13 mouse cellular contexts compared by ENCODE assay signal in genomic region chr11:32398446-32398845, GRCm38 (mm10). TPM values are rescaled to one million over a fixed set of nuclear protein-coding genes. Genes with fewer than 3 reads are reported as not detected.
DNase-seq lines count a peak whose midpoint lies in the region; ATAC-seq lines count a peak whose summit lies in the region.
"Had no signal": no experiment of that assay in that cellular context is flagged by ENCODE, and none has a peak within 500 bp of the region (broad histone marks: within the 10 kb centered on the region; RNA-seq: fewer than 3 reads in every experiment).

No protein-coding gene starts in this region.

- no peaks in the 10 kb centered on the region for H3K4me1 ChIP-seq in midbrain, embryonic 12.5 days
- H3K4me1 ChIP-seq in midbrain, embryonic 10.5 days: 0 out of 2 replicates have a peak, but pooled peaks cover 3% of the 10 kb centered on the region
- H3K4me1 ChIP-seq in heart, embryonic 16.5 days (ENCODE audit: control insufficient read depth, insufficient read depth, low read length): peaks cover 9% of the 10 kb centered on the region
- H3K4me1 ChIP-seq in stomach, embryonic 16.5 days (ENCODE audit: control insufficient read depth, insufficient read depth, low read length): peaks cover 10% of the 10 kb centered on the region; the same call in 1 of the 2 replicates
- H3K4me1 ChIP-seq in liver, embryonic 11.5 days (replicated peaks; ENCODE audit: control insufficient read depth, insufficient read depth, low read length): no peaks in the 10 kb centered on the region
- H3K4me1 ChIP-seq: liver, embryonic 15.5 days had no signal

- WGBS in midbrain, embryonic 12.5 days: 79% methylated on average over 2 of the region's 2 CpGs
- 75% methylated on average over 2 of the region's 2 CpGs for WGBS in midbrain, embryonic 10.5 days
- 33% methylated on average over 2 of the region's 2 CpGs for WGBS in heart, embryonic 16.5 days
- 63% methylated on average over 2 of the region's 2 CpGs for WGBS in stomach, embryonic 16.5 days
- 75% methylated on average over 2 of the region's 2 CpGs for WGBS in liver, embryonic 11.5 days

- DNase-seq in midbrain, embryonic 10.5 days (ENCODE audit: low spot score): no peak
- DNase-seq in gastrocnemius, adult 8-10 months (ENCODE audit: low spot score in 2 of 2): peak; percentile 12 to 29
- no peak for DNase-seq in liver
- DNase-seq in liver, embryonic 11.5 days (ENCODE audit: low spot score): no peak
- no peak for DNase-seq in adrenal gland, adult 2 months
- DNase-seq: adrenal gland, adult 8-10 months; cerebellum, adult 8-10 months; right cerebral cortex, adult 18-20 months had no signal

- H3K9ac ChIP-seq in midbrain, embryonic 12.5 days (replicated peaks): 0 out of 2 replicates have a peak overlapping the region, but pooled peaks have one; percentile 1
- H3K9ac ChIP-seq in heart, embryonic 16.5 days (ENCODE audit: low read length): no peak overlapping the region
- 0 out of 2 replicates have a peak overlapping the region, but pooled peaks have one; percentile 28 for H3K9ac ChIP-seq in stomach, embryonic 16.5 days (ENCODE audit: low read length)
- no peak overlapping the region for H3K9ac ChIP-seq in liver, embryonic 11.5 days (ENCODE audit: low read depth, low read length)
- H3K9ac ChIP-seq: liver, embryonic 15.5 days had no signal

- no peak overlapping the region for H3K27ac ChIP-seq in midbrain, embryonic 12.5 days (replicated peaks)
- H3K27ac ChIP-seq in midbrain, embryonic 10.5 days (replicated peaks): no peak overlapping the region
- H3K27ac ChIP-seq in heart, embryonic 16.5 days (ENCODE audit: low read length): peak overlapping the region; percentile 26; the same call in 1 of the 2 replicates
- peak overlapping the region; percentile 40; the same call in 1 of the 2 replicates for H3K27ac ChIP-seq in stomach, embryonic 16.5 days (ENCODE audit: low read length)
- no peak overlapping the region for H3K27ac ChIP-seq in liver, embryonic 11.5 days (ENCODE audit: low read depth, low read length)
- H3K27ac ChIP-seq: liver, embryonic 15.5 days had no signal

- ATAC-seq in midbrain, embryonic 12.5 days (ENCODE audit: low FRiP score, low read depth): no peak
- ATAC-seq in heart, embryonic 16.5 days (replicated peaks; ENCODE audit: extremely low read depth, insufficient read depth, low FRiP score): no peak
- ATAC-seq in stomach, embryonic 16.5 days (ENCODE audit: insufficient read depth, low FRiP score): no peak
- ATAC-seq in liver, embryonic 11.5 days (replicated peaks; ENCODE audit: low FRiP score): no peak

- no peaks in the 10 kb centered on the region for H3K27me3 ChIP-seq in midbrain, embryonic 12.5 days
- H3K27me3 ChIP-seq in midbrain, embryonic 10.5 days (ENCODE audit: low read depth, poor library complexity, severe bottlenecking): no peaks in the 10 kb centered on the region
- no peaks in the 10 kb centered on the region for H3K27me3 ChIP-seq in heart, embryonic 16.5 days (ENCODE audit: control insufficient read depth, insufficient read depth, low read length)
- no peaks in the 10 kb centered on the region for H3K27me3 ChIP-seq in stomach, embryonic 16.5 days (ENCODE audit: control insufficient read depth, insufficient read depth, low read length)
- no peaks in the 10 kb centered on the region for H3K27me3 ChIP-seq in liver, embryonic 11.5 days (replicated peaks; ENCODE audit: control insufficient read depth, insufficient read depth, low read length)
- H3K27me3 ChIP-seq: liver, embryonic 15.5 days had no signal

- H3K4me3 ChIP-seq in midbrain, embryonic 12.5 days: no peak overlapping the region
- no peak overlapping the region for H3K4me3 ChIP-seq in midbrain, embryonic 10.5 days
- no peak overlapping the region for H3K4me3 ChIP-seq in heart, embryonic 16.5 days (ENCODE audit: low read length)
- H3K4me3 ChIP-seq in stomach, embryonic 16.5 days (replicated peaks; ENCODE audit: low read length): no peak overlapping the region
- no peak overlapping the region for H3K4me3 ChIP-seq in liver, embryonic 11.5 days (ENCODE audit: low read depth, low read length)
- H3K4me3 ChIP-seq: liver, embryonic 15.5 days had no signal

- H3K9me3 ChIP-seq in midbrain, embryonic 12.5 days: no peaks in the 10 kb centered on the region
- H3K9me3 ChIP-seq in midbrain, embryonic 10.5 days (replicated peaks): no peaks in the 10 kb centered on the region; the same call in 1 of the 2 replicates
- no peaks in the 10 kb centered on the region for H3K9me3 ChIP-seq in heart, embryonic 16.5 days (replicated peaks; ENCODE audit: control insufficient read depth, low read length)
- no peaks in the 10 kb centered on the region for H3K9me3 ChIP-seq in stomach, embryonic 16.5 days (replicated peaks; ENCODE audit: control insufficient read depth, low read length)
- H3K9me3 ChIP-seq in liver, embryonic 11.5 days (ENCODE audit: control insufficient read depth, low read length): no peaks in the 10 kb centered on the region
- H3K9me3 ChIP-seq: liver, embryonic 15.5 days had no signal

- H3K4me2 ChIP-seq in midbrain, embryonic 12.5 days (replicated peaks): no peak overlapping the region
- H3K4me2 ChIP-seq in heart, embryonic 16.5 days (ENCODE audit: low read depth, low read length): no peak overlapping the region
- H3K4me2 ChIP-seq in stomach, embryonic 16.5 days (ENCODE audit: low read depth, low read length): no peak overlapping the region
- H3K4me2 ChIP-seq in liver, embryonic 11.5 days: no peak overlapping the region
- H3K4me2 ChIP-seq: liver, embryonic 15.5 days; midbrain, embryonic 11.5 days had no signal

- H3K36me3 ChIP-seq in midbrain, embryonic 12.5 days: peaks cover 70% of the 10 kb centered on the region
- peaks cover 98% of the 10 kb centered on the region for H3K36me3 ChIP-seq in midbrain, embryonic 10.5 days
- peaks cover 6% of the 10 kb centered on the region; the same call in 1 of the 2 replicates for H3K36me3 ChIP-seq in heart, embryonic 16.5 days (ENCODE audit: control insufficient read depth, insufficient read depth)
- peaks cover 9% of the 10 kb centered on the region for H3K36me3 ChIP-seq in stomach, embryonic 16.5 days (ENCODE audit: control insufficient read depth, insufficient read depth, low read length)
- H3K36me3 ChIP-seq in liver, embryonic 11.5 days (ENCODE audit: control insufficient read depth, insufficient read depth, low read length): 0 out of 2 replicates have a peak, but pooled peaks cover 4% of the 10 kb centered on the region
- H3K36me3 ChIP-seq: liver, embryonic 15.5 days had no signal

RNA-seq across cellular contexts. Expression of gene Sh3pxd2b, which starts 50.8 kb away (rescaled TPM):
- polyA plus RNA-seq in midbrain, embryonic 12.5 days (2016; fragmentation: Nextera tagmentation; extraction: Ambion mirVana): 30.0 and 30.7 TPM in 2 replicates
- polyA plus RNA-seq in midbrain, embryonic 10.5 days (2016; fragmentation: Nextera tagmentation; extraction: Ambion mirVana): 25.7 and 32.7 TPM in 2 replicates
- total RNA-seq in gastrocnemius, adult 8-10 months (2022): 1 to 10 TPM; 1.7 to 2.8 (median 2.3) TPM
- polyA plus RNA-seq in heart, embryonic 16.5 days (2015; fragmentation: Nextera tagmentation; extraction: Ambion mirVana): 10.0 and 10.9 TPM in 2 replicates
- 21.3 and 21.5 TPM in 2 replicates for polyA plus RNA-seq in stomach, embryonic 16.5 days (2015; fragmentation: Nextera tagmentation; extraction: Ambion mirVana)
- 7.4 and 8.2 TPM in 2 replicates for polyA plus RNA-seq in liver, embryonic 11.5 days (2014; fragmentation: Nextera tagmentation; extraction: Ambion mirVana)
- 1 to 10 TPM; 5.2 to 7.4 TPM for total RNA-seq in adrenal gland, adult 2 months (2021)
- polyA plus RNA-seq in adrenal gland, adult 2 months (2012; rRNA removed): 3.0 and 3.4 TPM in 2 replicates

RNA-seq across cellular contexts. Expression of gene Ubtd2, which starts 56.7 kb away (rescaled TPM):
- polyA plus RNA-seq in midbrain, embryonic 12.5 days (2016; fragmentation: Nextera tagmentation; extraction: Ambion mirVana): 66.3 and 67.2 TPM in 2 replicates
- polyA plus RNA-seq in midbrain, embryonic 10.5 days (2016; fragmentation: Nextera tagmentation; extraction: Ambion mirVana): 60.9 and 62.3 TPM in 2 replicates
- total RNA-seq in gastrocnemius, adult 8-10 months (2022): 1 to 10 TPM; 6.3 to 7.2 (median 6.6) TPM
- polyA plus RNA-seq in heart, embryonic 16.5 days (2015; fragmentation: Nextera tagmentation; extraction: Ambion mirVana): 25.5 and 27.1 TPM in 2 replicates
- polyA plus RNA-seq in stomach, embryonic 16.5 days (2015; fragmentation: Nextera tagmentation; extraction: Ambion mirVana): 39.2 and 40.3 TPM in 2 replicates
- polyA plus RNA-seq in liver, embryonic 11.5 days (2014; fragmentation: Nextera tagmentation; extraction: Ambion mirVana): 21.1 and 23.2 TPM in 2 replicates
- 10 to 100 TPM; 12.2 to 14.4 TPM for total RNA-seq in adrenal gland, adult 2 months (2021)
- 4.7 and 4.9 TPM in 2 replicates for polyA plus RNA-seq in adrenal gland, adult 2 months (2012; rRNA removed)

Comparison
In these comparisons a context has a peak if more than half of its experiments do, and no peak if none do; other contexts are left out.
1. H3K27ac ChIP-seq: peak in heart, embryonic 16.5 days (single experiment) and stomach, embryonic 16.5 days (single experiment); none in midbrain, embryonic 12.5 days (single experiment), midbrain, embryonic 10.5 days (single experiment) and liver, embryonic 11.5 days (single experiment).
2. H3K9ac ChIP-seq: peak in midbrain, embryonic 12.5 days (single experiment) and stomach, embryonic 16.5 days (single experiment); none in heart, embryonic 16.5 days (single experiment) and liver, embryonic 11.5 days (single experiment).
3. DNase-seq: peak in gastrocnemius, adult 8-10 months (2 of 2); none in midbrain, embryonic 10.5 days (single experiment), liver (single experiment), liver, embryonic 11.5 days (single experiment) and adrenal gland, adult 2 months (single experiment).